Mouse (Mus musculus): ENCODE measurements around the gene Vmn1r104. TPM values are rescaled to one million over a fixed set of nuclear protein-coding genes. Genes with fewer than 3 reads are reported as not detected.
"Not testable (repeated sequence)": the region's sequence is repeated elsewhere in the genome, so short reads cannot be mapped to it uniquely, and the experiment has no call there.

Gene Vmn1r104
- total RNA-seq (2015; ENCODE audit: low replicate concordance) = not detected in 2 replicates
- not detected in 2 replicates for total RNA-seq (2017; ENCODE audit: low replicate concordance)

DNA sequence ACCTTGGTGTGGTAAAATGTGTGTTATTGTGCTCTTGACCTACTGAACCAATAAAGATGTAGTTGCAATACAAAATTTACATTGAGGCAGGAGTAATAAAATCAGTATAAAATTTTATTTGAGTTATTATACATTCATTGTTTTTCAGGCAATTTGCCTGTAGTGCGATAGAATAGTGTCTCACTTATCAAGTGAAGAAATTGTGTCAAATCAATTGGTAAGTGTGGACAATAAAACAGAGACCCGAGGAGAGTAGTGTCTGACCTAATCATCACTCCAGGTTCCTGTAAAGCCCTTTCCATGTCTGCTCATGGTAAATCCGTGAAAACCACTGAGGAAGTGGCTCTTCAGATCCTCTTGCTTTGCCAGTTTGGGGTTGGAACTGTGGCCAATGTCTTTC is at the start of gene Vmn1r104:
Vmn1r104 (plus strand) TSS at position 301 of the 400 bp plus-strand sequence.
- not testable (repeated sequence) for ATAC-seq (replicated peaks; ENCODE audit: low FRiP score, poor library complexity, severe bottlenecking)

DNA sequence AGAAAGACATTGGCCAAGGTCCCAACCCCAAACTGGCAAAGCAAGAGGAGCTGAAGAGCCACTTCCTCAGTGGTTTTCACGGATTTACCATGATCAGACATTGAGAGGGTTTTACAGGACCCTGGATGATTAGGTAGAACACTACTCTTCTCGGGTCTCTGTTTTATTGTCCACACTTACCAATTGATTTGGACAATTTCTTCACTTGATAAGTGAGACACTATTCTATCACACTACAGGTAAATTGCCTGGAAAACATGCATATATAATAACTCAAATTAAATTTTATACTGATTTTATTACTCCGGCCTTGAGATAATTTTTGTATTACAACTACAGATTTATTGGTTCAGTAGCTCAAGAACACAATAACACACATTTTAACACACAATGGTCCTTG is 23.2 kb upstream of the Vmn1r104 start, which contains the start of gene Vmn1r103:
Vmn1r103 (minus strand) TSS at position 101 of the 400 bp plus-strand sequence.
- ATAC-seq (replicated peaks; ENCODE audit: low FRiP score, poor library complexity, severe bottlenecking) = not testable (repeated sequence)

DNA sequence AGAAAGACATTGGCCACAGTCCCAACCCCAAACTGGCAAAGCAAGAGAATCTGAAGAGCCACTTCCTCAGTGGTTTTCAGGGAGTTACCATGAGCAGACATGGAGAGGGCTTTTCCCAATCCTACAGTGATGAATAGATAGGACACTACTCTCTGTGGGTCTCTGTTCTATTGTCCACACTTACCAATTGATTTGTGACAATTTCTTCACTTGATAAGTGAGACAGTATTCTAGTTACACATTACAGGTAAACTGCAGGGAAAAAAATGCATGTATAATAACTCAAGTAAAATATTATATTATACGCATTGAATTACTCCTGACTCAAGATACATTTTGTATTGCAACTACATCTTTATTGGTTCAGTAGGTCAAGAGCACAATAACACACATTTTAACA is 12.0 kb downstream of the Vmn1r104 start, which contains the start of gene Gm5726:
Gm5726 (minus strand) TSS at position 101 of the 400 bp plus-strand sequence.
- ATAC-seq (replicated peaks; ENCODE audit: low FRiP score, poor library complexity, severe bottlenecking) = not testable (repeated sequence)

DNA sequence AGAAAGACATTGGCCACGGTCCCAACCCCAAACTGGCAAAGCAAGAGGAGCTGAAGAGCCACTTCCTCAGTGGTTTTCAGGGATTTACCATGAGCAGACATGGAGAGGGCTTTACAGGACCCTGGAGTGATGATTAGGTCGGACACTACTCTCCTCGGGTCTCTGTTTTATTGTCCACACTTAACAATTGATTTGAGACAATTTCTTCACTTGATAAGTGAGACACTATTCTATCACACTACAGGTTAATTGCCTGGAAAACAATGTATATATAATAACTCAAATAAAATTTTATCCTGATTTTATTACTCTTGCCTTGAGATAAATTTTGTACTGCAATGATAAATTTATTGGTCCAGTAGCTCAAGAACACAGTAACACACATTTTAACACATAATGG is 42.5 kb downstream of the Vmn1r104 start, which contains the start of gene Gm4141:
Gm4141 (minus strand) TSS at position 101 of the 400 bp plus-strand sequence.
- not testable (repeated sequence) for ATAC-seq (replicated peaks; ENCODE audit: low FRiP score, poor library complexity, severe bottlenecking)

Other genes starting within 250 kb of the Vmn1r104 start
- gene Gm4133, start 199.8 kb upstream of the Vmn1r104 start, total RNA-seq (2015; ENCODE audit: low replicate concordance) = not detected in 2 replicates
- not detected in 2 replicates for gene Gm4133, start 199.8 kb upstream of the Vmn1r104 start, total RNA-seq (2017; ENCODE audit: low replicate concordance)
- not detected in 2 replicates for gene Gm5728, start 158.4 kb upstream of the Vmn1r104 start, total RNA-seq (2015; ENCODE audit: low replicate concordance)
- gene Gm5728, start 158.4 kb upstream of the Vmn1r104 start, total RNA-seq (2017; ENCODE audit: low replicate concordance) = not detected in 2 replicates
- gene Vmn1r100, start 115.9 kb upstream of the Vmn1r104 start, total RNA-seq (2015; ENCODE audit: low replicate concordance) = not detected in 2 replicates
- not detected in 2 replicates for gene Vmn1r100, start 115.9 kb upstream of the Vmn1r104 start, total RNA-seq (2017; ENCODE audit: low replicate concordance)
- gene Vmn1r101, start 91.2 kb upstream of the Vmn1r104 start, total RNA-seq (2015; ENCODE audit: low replicate concordance) = not detected in 2 replicates
- not detected in 2 replicates for gene Vmn1r101, start 91.2 kb upstream of the Vmn1r104 start, total RNA-seq (2017; ENCODE audit: low replicate concordance)
- gene Gm10670, start 58.9 kb upstream of the Vmn1r104 start, total RNA-seq (2015; ENCODE audit: low replicate concordance) = not detected in 2 replicates
- not detected in 2 replicates for gene Gm10670, start 58.9 kb upstream of the Vmn1r104 start, total RNA-seq (2017; ENCODE audit: low replicate concordance)
- not detected in 2 replicates for gene Vmn1r103, start 23.3 kb upstream of the Vmn1r104 start, total RNA-seq (2015; ENCODE audit: low replicate concordance)
- not detected in 2 replicates for gene Vmn1r103, start 23.3 kb upstream of the Vmn1r104 start, total RNA-seq (2017; ENCODE audit: low replicate concordance)
- not detected in 2 replicates for gene Gm5726, start 11.9 kb downstream of the Vmn1r104 start, total RNA-seq (2015; ENCODE audit: low replicate concordance)
- not detected in 2 replicates for gene Gm5726, start 11.9 kb downstream of the Vmn1r104 start, total RNA-seq (2017; ENCODE audit: low replicate concordance)
- not detected in 2 replicates for gene Gm4141, start 42.4 kb downstream of the Vmn1r104 start, total RNA-seq (2015; ENCODE audit: low replicate concordance)
- not detected in 2 replicates for gene Gm4141, start 42.4 kb downstream of the Vmn1r104 start, total RNA-seq (2017; ENCODE audit: low replicate concordance)
- gene Gm4513, start 65.2 kb downstream of the Vmn1r104 start, total RNA-seq (2015; ENCODE audit: low replicate concordance) = not detected in 2 replicates
- gene Gm4513, start 65.2 kb downstream of the Vmn1r104 start, total RNA-seq (2017; ENCODE audit: low replicate concordance) = not detected in 2 replicates
- not detected in 2 replicates for gene Vmn1r107, start 135.1 kb downstream of the Vmn1r104 start, total RNA-seq (2015; ENCODE audit: low replicate concordance)
- gene Vmn1r107, start 135.1 kb downstream of the Vmn1r104 start, total RNA-seq (2017; ENCODE audit: low replicate concordance) = not detected in 2 replicates
- not detected in 2 replicates for gene Vmn1r111, start 169.4 kb downstream of the Vmn1r104 start, total RNA-seq (2015; ENCODE audit: low replicate concordance)
- not detected in 2 replicates for gene Vmn1r111, start 169.4 kb downstream of the Vmn1r104 start, total RNA-seq (2017; ENCODE audit: low replicate concordance)
- not detected in 2 replicates for gene Gm10668, start 196.8 kb downstream of the Vmn1r104 start, total RNA-seq (2015; ENCODE audit: low replicate concordance)
- not detected in 2 replicates for gene Gm10668, start 196.8 kb downstream of the Vmn1r104 start, total RNA-seq (2017; ENCODE audit: low replicate concordance)
- not detected in 2 replicates for gene Vmn1r112, start 237.3 kb downstream of the Vmn1r104 start, total RNA-seq (2015; ENCODE audit: low replicate concordance)
- gene Vmn1r112, start 237.3 kb downstream of the Vmn1r104 start, total RNA-seq (2017; ENCODE audit: low replicate concordance) = not detected in 2 replicates

All from erythroid progenitor cell, adult 5-6 weeks (primary cell).